Mouse (Mus musculus) lung, postnatal 14 days (tissue): ENCODE results near the gene Pask.

Source experiments
- DNase-seq: peaks from one replicate; pipeline ENCODE4 v3.0.0; 2021

The Pask gene

DNA sequence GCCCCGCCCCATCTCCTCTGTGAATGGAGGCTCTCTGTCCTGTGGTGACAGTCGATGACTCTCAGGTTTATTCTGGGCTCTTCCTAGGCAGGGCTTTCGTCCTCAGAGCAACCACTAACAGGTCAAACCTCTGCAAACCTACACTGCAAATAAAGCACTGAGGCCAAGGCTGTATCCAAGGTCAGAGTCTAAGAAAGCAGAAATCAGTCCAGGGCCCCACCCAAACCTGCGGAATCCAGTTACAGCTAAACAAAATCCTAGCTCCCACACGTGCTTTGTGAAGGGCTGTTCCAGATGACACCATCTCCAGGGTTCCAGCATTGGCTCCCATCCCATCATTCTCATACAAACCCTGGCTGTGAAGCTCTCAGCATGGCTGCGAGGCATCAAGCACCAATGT, 67.7 kb downstream of the Pask start:
- no peak for DNase-seq

DNA sequence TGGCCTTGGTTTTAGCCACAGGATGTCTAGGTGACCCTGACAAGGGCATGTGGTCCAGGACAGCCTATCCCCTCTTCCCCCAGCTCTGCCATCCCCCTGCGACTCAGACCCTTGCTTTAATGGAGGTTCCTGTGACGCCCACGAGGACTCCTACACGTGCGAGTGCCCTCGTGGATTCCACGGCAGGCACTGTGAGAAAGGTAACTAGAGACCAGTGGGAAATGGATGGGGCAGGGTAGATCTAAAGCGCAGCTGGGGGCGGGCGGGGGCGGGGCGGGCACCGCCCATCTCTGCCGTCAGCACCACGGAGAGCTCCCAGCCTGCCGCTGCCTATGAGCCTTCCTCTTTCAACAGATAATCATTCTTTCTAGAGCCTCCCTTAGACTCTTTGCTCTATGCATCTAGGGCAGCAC, 70.9 kb downstream of the Pask start:
- peak; percentile 45 for DNase-seq

DNA sequence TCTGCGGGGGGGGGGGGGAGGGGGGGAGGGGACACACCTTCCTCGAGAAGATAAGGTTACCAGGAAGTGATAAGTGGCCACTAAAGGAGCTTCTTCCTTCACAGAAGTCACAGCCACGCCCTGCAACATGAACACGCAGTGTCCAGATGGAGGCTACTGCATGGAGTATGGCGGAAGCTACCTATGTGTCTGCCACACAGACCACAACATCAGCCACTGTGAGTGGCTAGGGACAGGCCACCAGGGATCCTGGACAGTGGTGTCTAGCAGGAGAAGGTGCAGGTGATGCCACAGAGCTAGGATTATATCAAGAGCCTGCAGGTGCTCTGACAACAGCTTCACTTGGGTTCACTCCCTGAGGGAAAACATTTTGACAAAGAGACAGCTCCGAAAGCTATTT, 71.5 kb downstream of the Pask start:
- no peak for DNase-seq

DNA sequence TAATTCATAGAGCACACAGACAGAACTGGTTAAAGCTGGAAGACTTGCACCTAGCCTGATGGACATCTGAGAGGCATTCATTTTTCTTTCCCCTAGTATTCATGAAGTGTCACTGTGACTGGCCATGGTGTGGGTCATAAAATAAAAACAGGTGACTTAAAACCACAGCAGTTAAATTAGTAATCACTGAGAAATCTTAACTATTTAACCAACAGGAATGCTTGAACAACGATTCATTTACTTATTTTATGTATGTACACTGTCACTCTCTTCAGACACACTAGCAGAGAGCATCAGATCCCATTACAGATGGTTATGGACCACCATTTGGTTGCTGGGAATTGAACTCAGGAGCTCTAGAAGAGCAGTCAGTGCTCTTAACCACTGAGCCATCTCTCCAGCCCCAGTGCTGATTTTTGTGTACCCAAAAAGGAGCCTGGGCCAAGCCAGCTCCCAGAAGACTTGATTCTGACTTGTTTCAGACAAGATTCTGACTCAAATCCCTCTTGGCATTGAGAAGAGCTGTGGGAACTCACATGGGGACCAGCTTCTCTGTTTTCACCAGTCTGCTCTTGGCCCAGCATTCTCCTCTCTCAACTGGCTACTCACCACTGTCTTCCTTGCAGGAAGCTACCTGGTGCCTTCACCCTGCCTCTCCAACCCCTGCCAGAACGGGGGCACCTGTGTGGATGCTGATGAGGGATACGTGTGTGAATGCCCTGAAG, 72.6 kb downstream of the Pask start:
- no peak for DNase-seq

DNA sequence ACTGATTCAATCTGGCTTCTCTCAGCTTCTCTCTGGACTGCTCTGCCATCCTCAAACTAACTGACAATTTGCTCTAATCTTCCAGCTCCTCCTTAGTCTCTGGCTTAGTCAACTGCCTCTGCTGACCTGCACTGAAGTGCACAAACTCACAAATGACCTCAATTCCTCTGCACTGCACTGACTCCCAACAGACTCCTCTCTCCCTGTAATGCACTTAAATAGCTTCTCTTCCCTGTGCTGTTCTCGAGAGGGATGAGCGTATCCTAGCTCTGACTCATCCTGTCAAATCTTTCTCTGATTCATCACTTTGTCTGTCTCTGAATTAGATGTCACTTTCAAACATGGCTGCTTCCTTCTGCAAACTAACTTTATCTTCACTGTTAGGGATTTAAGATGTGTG, 75.0 kb downstream of the Pask start:
- DNase-seq = no peak

DNA sequence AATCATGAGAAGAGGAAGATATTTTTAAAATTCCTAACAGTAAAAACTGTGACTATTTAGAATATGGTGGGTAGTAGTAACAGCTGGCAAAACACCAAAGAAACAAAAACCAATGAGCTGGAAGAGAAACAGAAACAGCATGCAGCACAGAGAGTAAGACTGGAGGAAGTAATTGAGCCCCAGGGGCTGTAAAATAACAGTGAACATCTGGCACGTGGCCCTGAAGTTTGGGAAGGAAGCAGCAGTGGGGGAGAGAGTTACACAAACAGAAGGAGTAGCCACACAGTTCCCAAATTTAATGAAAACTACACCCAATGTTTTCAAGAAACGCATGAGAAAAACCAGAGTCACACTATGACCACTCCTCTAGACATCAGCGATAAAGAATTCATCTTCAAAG, 76.1 kb downstream of the Pask start:
- DNase-seq = no peak
